Mouse (Mus musculus): ENCODE results near the gene Sgcd.

- TF ChIP-seq CTCF (IDR thresholded peaks at IDR 0.05) (no peak), POLR2A (IDR thresholded peaks at IDR 0.05; ENCODE audit: insufficient read depth, low read depth, low read length) (no peak), EP300 (IDR thresholded peaks at IDR 0.05; ENCODE audit: insufficient read depth, low read depth, low read length) (no peak)
These were observed 859.6 kb downstream of the Sgcd start for GRCm38 (mm10) chr11:47129166-47129565.
